Mouse (Mus musculus) heart, adult 2 months (tissue): ENCODE results near the gene Tle2.
A peak's percentile ranks its signal among the peaks of the same experiment; 100 is the strongest.

Experiments used
- CTCF ChIP-seq: fragments of 200-600 bp; IDR thresholded peaks from 2 replicates; pipeline ENCODE4 v1.8.1; 2022; ENCODE audit warnings: antibody characterized with exemption, mild to moderate bottlenecking, moderate library complexity
- POLR2A ChIP-seq: fragments of 200-500 bp; IDR thresholded peaks from 2 replicates; pipeline ENCODE4 v1.6.1; 2011; ENCODE audit warnings: mild to moderate bottlenecking, low read depth, low read length, control low read depth; ENCODE audit not compliant: insufficient read depth

DNA sequence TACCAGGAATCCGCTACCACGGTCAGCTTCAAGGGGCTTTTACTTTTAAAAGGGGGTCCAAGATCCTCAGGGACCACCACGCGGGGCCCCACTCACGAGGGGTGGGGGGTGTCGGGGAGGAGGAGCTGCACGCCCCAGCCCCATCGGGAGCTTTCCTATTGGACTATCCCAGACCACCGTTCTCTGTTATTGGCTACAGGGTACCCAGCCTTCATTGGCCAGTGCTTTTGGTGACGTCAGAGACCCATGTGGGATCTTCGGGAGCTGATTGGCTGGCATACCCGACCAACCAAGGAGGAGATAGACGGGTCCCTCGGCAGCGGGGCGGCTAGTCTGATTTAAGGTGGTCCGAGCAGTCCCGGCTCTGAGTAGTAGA is 2.9 kb upstream of the Tle2 start:
- TF ChIP-seq POLR2A (0 out of 2 replicates have a peak, but pooled peaks have one; percentile 38), CTCF (no peak)
